Mouse (Mus musculus): Measurements from ENCODE around the gene Diras1. TPM values are rescaled to one million over a fixed set of nuclear protein-coding genes. Genes with fewer than 3 reads are reported as not detected.

Gene Diras1
- polyA plus RNA-seq, 1 experiment from 2014 or later = 11.3 TPM

GRCm38 (mm10) chr10:81026857-81027256, 1.4 kb upstream of the Diras1 start:
- Histone ChIP-seq H3K36me3 (peaks cover 21% of the 10 kb centered on the region), H3K4me3 (no peak overlapping the region), H3K27me3 (peaks cover 43% of the 10 kb centered on the region), H3K4me1 (peaks cover 9% of the 10 kb centered on the region; the same call in 1 of the 2 replicates), H3K9ac (replicated peaks) (no peak overlapping the region), H3K27ac (replicated peaks) (no peak overlapping the region), H3K9me3 (no peaks in the 10 kb centered on the region), H3K4me2 (replicated peaks) (no peak overlapping the region)
- no peak for ATAC-seq (ENCODE audit: low FRiP score, low read depth)
- 93% methylated on average over 5 of the region's 5 CpGs for WGBS

DNA sequence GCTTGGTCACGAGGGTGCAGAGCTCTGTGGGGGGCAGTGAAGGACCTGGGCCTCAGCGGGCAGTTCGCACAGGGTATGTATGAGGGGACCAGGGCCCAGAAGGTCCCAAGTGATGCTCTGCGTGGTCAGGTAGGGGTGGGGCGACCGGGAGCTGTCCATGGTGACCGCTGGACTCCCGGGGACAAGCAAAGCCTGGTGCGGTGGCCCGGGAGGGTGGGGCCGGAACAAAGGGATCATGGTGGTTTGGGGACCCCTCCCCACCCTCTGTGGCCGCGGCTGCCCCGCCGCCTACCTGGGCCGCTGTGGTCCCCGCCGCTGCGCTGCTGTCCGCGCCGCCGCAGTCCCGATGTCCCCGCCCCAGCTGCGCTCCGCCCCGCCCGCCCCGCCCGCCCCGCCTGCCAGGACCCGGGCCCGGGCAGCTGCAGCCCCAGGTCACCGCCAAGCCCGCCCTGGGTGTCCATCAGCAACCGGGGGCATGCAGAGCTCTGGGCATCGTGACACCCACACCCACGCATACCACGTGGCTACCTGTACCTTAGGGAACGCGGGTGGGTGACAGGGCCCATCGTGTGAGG, 328 bp downstream of the Diras1 start:
- Histone ChIP-seq H3K4me3 (peak overlapping the region; percentile 50), H3K9ac (replicated peaks) (peak overlapping the region; percentile 68), H3K27me3 (peaks cover 57% of the 10 kb centered on the region)

GRCm38 (mm10) chr10:81024346-81024937, 1.0 kb downstream of the Diras1 start:
- H3K27ac ChIP-seq (replicated peaks) = no peak overlapping the region
- H3K4me1 ChIP-seq = peaks cover 9% of the 10 kb centered on the region; the same call in 1 of the 2 replicates
- 71% methylated on average over 5 of the region's 5 CpGs for WGBS
- 0 out of 2 replicates have a peak, but pooled peaks have one; percentile 3 for ATAC-seq (ENCODE audit: low FRiP score, low read depth)
- peaks cover 57% of the 10 kb centered on the region for H3K27me3 ChIP-seq
- no peaks in the 10 kb centered on the region for H3K36me3 ChIP-seq
- H3K4me2 ChIP-seq (replicated peaks) = peak overlapping the region; percentile 79
- H3K4me3 ChIP-seq = peak overlapping the region; percentile 50
- peak overlapping the region; percentile 68 for H3K9ac ChIP-seq (replicated peaks)
- no peaks in the 10 kb centered on the region for H3K9me3 ChIP-seq

More for the DNA sequence above, 328 bp downstream of the Diras1 start:
- H3K27ac ChIP-seq (replicated peaks) = no peak overlapping the region
- H3K36me3 ChIP-seq = peaks cover 3% of the 10 kb centered on the region; the same call in 1 of the 2 replicates
- 2% methylated on average over 35 of the region's 43 CpGs for WGBS
- H3K9me3 ChIP-seq = no peaks in the 10 kb centered on the region
- peak; percentile 64 for ATAC-seq (ENCODE audit: low FRiP score, low read depth)
- H3K4me2 ChIP-seq (replicated peaks) = peak overlapping the region; percentile 79
- H3K4me1 ChIP-seq = peaks cover 9% of the 10 kb centered on the region; the same call in 1 of the 2 replicates

DNA sequence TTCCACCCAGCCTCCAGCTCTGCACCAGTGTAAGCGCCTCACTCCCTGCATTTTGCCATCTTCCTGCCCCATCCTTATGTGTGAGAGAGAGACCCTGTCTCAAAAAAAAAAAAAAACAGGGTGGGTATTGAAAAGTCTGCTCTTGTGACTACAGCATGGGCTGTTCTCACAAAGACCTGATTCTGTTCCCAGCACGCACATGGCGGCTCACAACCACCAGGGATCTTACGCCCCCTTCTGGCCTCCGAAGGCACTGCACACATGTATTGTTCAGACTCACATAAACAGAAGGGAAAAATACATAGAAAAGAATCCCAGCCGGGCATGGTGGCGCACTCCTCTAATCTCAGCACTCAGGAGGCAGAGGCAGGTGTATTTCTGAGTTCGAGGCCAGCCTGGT, 2.7 kb downstream of the Diras1 start:
- ATAC-seq (ENCODE audit: low FRiP score, low read depth) = no peak
- peaks cover 57% of the 10 kb centered on the region for H3K27me3 ChIP-seq
- H3K9me3 ChIP-seq = no peaks in the 10 kb centered on the region
- H3K27ac ChIP-seq (replicated peaks) = no peak overlapping the region
- no peak overlapping the region for H3K4me2 ChIP-seq (replicated peaks)
- H3K36me3 ChIP-seq = no peaks in the 10 kb centered on the region
- 66% methylated on average over 8 of the region's 8 CpGs for WGBS
- H3K4me1 ChIP-seq = 0 out of 2 replicates have a peak, but pooled peaks cover 6% of the 10 kb centered on the region
- H3K4me3 ChIP-seq = no peak overlapping the region
- H3K9ac ChIP-seq (replicated peaks) = no peak overlapping the region

GRCm38 (mm10) chr10:81021547-81022110, 3.8 kb downstream of the Diras1 start:
- H3K27me3 ChIP-seq = peaks cover 49% of the 10 kb centered on the region
- 0 out of 2 replicates have a peak overlapping the region, but pooled peaks have one; percentile 24 for H3K9ac ChIP-seq (replicated peaks)
- 17% methylated on average over 26 of the region's 26 CpGs for WGBS

DNA sequence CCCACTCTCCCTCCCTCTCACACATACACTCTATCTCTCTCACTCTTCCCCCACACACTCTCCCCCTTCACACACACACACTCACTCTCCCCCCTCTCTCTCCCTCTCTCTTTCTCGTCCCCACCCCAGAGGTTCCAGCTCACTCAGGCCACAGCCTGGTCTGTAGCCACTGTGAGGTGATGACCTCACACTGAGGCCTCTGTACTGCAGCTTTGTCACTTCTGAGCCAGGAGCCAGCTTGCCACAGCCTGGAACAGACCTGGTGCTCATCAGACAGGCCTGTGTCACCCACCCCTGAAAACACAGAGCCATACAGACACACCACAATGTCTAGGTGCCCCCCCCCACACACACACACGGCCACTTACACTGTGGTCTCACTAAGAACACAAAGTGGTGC, 5.3 kb downstream of the Diras1 start:
- Histone ChIP-seq H3K9me3 (no peaks in the 10 kb centered on the region), H3K4me1 (0 out of 2 replicates have a peak, but pooled peaks cover 3% of the 10 kb centered on the region), H3K36me3 (no peaks in the 10 kb centered on the region), H3K4me2 (replicated peaks) (no peak overlapping the region), H3K27ac (replicated peaks) (no peak overlapping the region), H3K9ac (replicated peaks) (no peak overlapping the region; the same call in 1 of the 2 replicates), H3K4me3 (no peak overlapping the region), H3K27me3 (peaks cover 45% of the 10 kb centered on the region)
- 72% methylated on average over 2 of the region's 2 CpGs for WGBS
- ATAC-seq (ENCODE audit: low FRiP score, low read depth) = no peak

More at GRCm38 (mm10) chr10:81021547-81022110, 3.8 kb downstream of the Diras1 start:
- ATAC-seq (ENCODE audit: low FRiP score, low read depth) = no peak
- H3K4me1 ChIP-seq = 0 out of 2 replicates have a peak, but pooled peaks cover 6% of the 10 kb centered on the region
- H3K36me3 ChIP-seq = no peaks in the 10 kb centered on the region
- no peak overlapping the region for H3K4me3 ChIP-seq
- H3K9me3 ChIP-seq = no peaks in the 10 kb centered on the region
- no peak overlapping the region for H3K4me2 ChIP-seq (replicated peaks)
- H3K27ac ChIP-seq (replicated peaks) = no peak overlapping the region

GRCm38 (mm10) chr10:81019687-81020086, 5.8 kb downstream of the Diras1 start:
- H3K4me1 ChIP-seq = 0 out of 2 replicates have a peak, but pooled peaks cover under 1% of the 10 kb centered on the region
- H3K9ac ChIP-seq (replicated peaks) = no peak overlapping the region
- no peaks in the 10 kb centered on the region for H3K36me3 ChIP-seq
- no peaks in the 10 kb centered on the region for H3K9me3 ChIP-seq
- no peak overlapping the region for H3K27ac ChIP-seq (replicated peaks)
- no peak for ATAC-seq (ENCODE audit: low FRiP score, low read depth)
- 66% methylated on average over 6 of the region's 6 CpGs for WGBS
- H3K27me3 ChIP-seq = peaks cover 40% of the 10 kb centered on the region
- H3K4me2 ChIP-seq (replicated peaks) = no peak overlapping the region
- H3K4me3 ChIP-seq = no peak overlapping the region

DNA sequence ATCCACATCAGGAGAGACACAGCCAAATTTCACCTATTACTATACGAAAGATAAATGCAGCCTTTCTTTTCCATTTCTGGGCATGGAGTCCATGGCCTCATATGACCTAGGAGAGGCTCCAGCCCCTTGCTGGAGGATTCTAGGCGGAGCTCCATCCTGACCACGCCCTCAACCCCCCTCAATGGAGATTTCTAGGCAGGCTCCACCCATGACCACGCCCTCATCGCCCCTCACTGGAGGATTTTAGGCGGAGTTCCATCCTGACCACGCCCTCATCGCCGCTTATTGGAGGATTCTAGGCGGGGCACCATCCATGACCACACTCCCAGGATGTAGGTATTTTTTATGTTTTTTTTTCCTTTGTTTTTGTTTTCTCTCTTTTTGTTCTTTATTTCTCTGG, 7.1 kb downstream of the Diras1 start:
- H3K4me2 ChIP-seq (replicated peaks) = no peak overlapping the region
- H3K36me3 ChIP-seq = no peaks in the 10 kb centered on the region
- H3K4me1 ChIP-seq = peaks cover 6% of the 10 kb centered on the region; the same call in 1 of the 2 replicates
- no peak overlapping the region for H3K9ac ChIP-seq (replicated peaks)
- H3K27me3 ChIP-seq = peaks cover 33% of the 10 kb centered on the region
- H3K27ac ChIP-seq (replicated peaks) = no peak overlapping the region
- ATAC-seq (ENCODE audit: low FRiP score, low read depth) = no peak
- H3K9me3 ChIP-seq = no peaks in the 10 kb centered on the region
- no peak overlapping the region for H3K4me3 ChIP-seq
- 42% methylated on average over 10 of the region's 10 CpGs for WGBS

GRCm38 (mm10) chr10:81016645-81017044, 8.8 kb downstream of the Diras1 start:
- 4% methylated on average over 7 of the region's 7 CpGs for WGBS
- H3K4me1 ChIP-seq = peaks cover 6% of the 10 kb centered on the region; the same call in 1 of the 2 replicates
- H3K4me3 ChIP-seq = no peak overlapping the region
- no peak overlapping the region for H3K9ac ChIP-seq (replicated peaks)
- no peak overlapping the region for H3K4me2 ChIP-seq (replicated peaks)
- no peaks in the 10 kb centered on the region for H3K9me3 ChIP-seq
- H3K36me3 ChIP-seq = no peaks in the 10 kb centered on the region
- no peak overlapping the region for H3K27ac ChIP-seq (replicated peaks)
- peaks cover 21% of the 10 kb centered on the region for H3K27me3 ChIP-seq
- ATAC-seq (ENCODE audit: low FRiP score, low read depth) = no peak

GRCm38 (mm10) chr10:81015666-81016065, 9.8 kb downstream of the Diras1 start:
- H3K4me2 ChIP-seq (replicated peaks) = no peak overlapping the region
- no peak overlapping the region for H3K27ac ChIP-seq (replicated peaks)
- WGBS = 100% methylated on average over 2 of the region's 2 CpGs

DNA sequence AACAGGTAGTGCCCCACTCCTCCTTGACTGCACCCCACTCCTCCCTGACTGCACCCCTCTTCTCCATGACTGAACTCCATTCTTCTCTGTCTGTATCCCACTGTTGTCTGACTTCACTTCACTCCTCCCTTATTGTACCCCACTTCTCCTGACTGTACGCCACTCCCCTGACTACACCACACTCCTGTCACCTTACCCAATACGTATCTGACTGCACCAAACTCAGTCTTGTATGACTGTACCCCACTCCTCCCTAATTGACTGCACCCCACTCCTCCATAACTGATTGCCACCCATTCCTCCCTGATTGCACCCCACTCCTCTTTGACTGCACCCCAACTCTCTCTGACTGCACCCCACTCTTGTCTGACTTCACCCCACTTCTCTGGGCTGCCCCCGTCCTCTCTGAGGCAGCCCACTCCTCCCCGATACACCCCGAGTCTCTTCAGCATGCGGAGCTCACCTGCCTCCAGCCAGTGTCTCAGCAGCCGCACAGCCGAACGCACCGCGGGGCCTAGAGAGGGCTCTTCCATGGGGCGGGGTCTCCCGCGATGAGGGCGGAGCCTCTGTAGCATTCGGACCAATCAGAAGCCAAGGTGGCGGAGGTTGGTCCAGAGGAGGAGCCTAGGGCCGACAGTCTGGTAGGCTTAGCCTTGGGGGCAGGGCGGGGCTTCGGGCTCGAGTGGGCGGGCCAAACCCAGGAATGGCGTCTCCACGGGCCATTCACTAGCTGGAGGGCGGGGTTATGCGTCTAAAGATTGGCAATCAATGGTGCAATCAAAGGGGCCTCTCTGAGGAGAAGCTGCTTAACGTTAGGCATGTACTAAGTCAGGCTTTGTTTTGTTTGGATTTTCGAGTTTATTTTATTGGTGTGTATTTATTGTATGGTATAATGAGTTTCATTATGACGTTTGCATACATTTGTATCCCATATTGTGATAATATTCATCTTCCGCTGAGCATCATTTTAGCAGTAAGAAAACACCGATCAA, 10.8 kb downstream of the Diras1 start, which contains the start of gene Gng7:
Gng7 (minus strand) TSS at position 553 of the 992 bp plus-strand sequence.
- Histone ChIP-seq H3K27ac (replicated peaks) (no peak within 1 kb of the TSS), H3K36me3 (no peaks in the 10 kb centered on the region), H3K9me3 (no peaks in the 10 kb centered on the region), H3K4me1 (peaks cover 6% of the 10 kb centered on the region; the same call in 1 of the 2 replicates), H3K4me2 (replicated peaks) (peak within 1 kb of the TSS; percentile 58), H3K9ac (replicated peaks) (peak within 1 kb of the TSS; percentile 46; the same call in 1 of the 2 replicates), H3K27me3 (peaks cover 10% of the 10 kb centered on the region), H3K4me3 (peak within 1 kb of the TSS; percentile 43)
- 10% methylated on average over 31 of the region's 31 CpGs for WGBS
- ATAC-seq (ENCODE audit: low FRiP score, low read depth) = peak; percentile 98

More at GRCm38 (mm10) chr10:81015666-81016065, 9.8 kb downstream of the Diras1 start:
- Histone ChIP-seq H3K9me3 (no peaks in the 10 kb centered on the region), H3K36me3 (no peaks in the 10 kb centered on the region), H3K4me1 (peaks cover 6% of the 10 kb centered on the region; the same call in 1 of the 2 replicates), H3K9ac (replicated peaks) (no peak overlapping the region; the same call in 1 of the 2 replicates), H3K4me3 (no peak overlapping the region), H3K27me3 (peaks cover 11% of the 10 kb centered on the region)
- ATAC-seq (ENCODE audit: low FRiP score, low read depth) = no peak
